Mouse (Mus musculus): ENCODE results near the gene Cntn4.

GRCm38 (mm10) chr6:106328987-106329386, 651.5 kb downstream of the Cntn4 start:
- TF ChIP-seq POLR2A (IDR thresholded peaks at IDR 0.05; ENCODE audit: borderline replicate concordance, extremely low read depth, low read depth, low read length) (no peak), CTCF (IDR thresholded peaks at IDR 0.05; ENCODE audit: insufficient read depth, low read length) (no peak)
